Mouse (Mus musculus): ENCODE results near the gene Gm20388.
A peak's percentile ranks its signal among the peaks of the same experiment; 100 is the strongest.
"Not testable (repeated sequence)": the region's sequence is repeated elsewhere in the genome, so short reads cannot be mapped to it uniquely, and the experiment has no call there.

Gene Gm20388

DNA sequence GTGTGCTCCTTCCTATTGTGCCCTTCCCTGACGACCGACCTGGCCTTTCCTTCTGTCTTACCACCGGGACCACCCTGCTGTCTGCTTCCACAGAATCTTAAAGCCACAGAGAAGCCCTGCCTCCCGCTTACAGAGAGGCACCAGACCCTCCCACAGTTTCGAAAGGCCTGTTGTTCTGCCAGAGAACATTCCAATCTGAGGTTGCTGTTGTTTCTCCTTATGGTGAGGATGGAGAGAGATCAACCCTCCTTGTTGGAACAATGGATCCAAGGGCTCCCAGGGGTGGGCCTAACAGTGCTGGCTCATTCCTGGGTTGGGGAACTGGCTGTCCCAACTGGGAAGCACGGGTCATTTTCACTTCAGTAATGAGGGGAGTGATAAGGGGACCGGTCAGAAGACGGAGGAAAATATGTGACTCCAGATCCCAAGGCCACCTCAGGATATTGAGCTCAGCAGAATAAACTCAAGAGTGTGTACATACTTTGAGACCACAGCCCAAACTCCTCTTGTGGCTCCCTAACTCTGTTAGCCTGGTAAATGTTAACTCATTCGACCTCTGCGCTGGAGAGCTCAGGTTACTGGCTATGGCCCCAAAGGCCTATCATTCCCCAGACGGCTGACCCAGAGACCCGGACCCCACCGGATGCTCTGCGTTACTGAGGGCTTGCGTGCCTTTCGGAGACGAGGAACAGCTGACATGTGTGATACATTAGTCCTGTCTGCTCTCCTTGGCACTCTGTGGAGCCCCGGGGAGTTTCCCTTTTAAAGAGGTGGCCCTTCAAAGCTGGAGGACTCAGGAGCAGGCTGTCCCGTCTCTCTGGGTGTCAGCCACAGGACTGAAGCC lies 3275.1 kb downstream of the Gm20388 start, which contains the start of gene Dpep1:
Gene Dpep1, plus strand, starts transcription at position 677 of the 844 bp plus-strand sequence.
- no peak for DNase-seq (ENCODE audit: low read depth, low spot score)

DNA sequence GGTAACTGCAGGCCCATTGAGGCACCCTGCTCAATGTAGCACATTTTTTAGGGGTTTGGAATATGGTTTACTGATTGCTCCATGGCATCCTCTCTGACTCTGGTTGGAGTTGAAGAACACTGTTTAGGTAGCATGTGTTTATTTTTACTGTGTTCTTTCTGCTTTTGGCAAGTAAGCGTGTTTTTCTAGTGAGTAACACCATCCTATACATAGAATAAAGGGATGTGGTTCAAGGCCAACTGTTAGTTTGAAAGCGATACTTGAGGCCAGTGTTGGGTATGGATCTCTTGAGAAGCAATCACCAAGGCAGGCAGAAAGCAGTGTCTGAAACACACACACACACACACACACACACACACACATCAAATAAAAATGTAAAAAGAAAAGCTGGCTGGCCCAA lies 3277.4 kb downstream of the Gm20388 start:
- no peak for DNase-seq (ENCODE audit: low read depth, low spot score)

DNA sequence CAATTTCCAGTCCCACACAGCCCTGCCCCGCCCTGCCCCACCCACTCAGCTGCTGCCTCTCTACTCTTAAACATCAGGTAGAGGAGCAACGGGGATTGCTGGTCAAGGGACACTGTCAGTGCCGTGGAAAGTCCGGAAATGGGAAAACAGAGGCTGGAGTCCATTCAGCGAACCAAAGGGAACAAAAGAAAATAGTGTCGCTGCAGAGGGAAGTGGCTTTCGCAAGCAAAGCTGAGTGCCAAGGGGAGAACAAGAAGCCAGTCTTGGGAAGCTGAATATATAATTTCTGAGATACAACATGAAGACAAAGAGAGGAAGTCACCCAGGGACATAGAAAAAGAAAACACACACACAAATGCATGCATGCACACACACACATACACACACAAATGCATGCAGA lies 3278.2 kb downstream of the Gm20388 start:
- DNase-seq (ENCODE audit: low read depth, low spot score): no peak

DNA sequence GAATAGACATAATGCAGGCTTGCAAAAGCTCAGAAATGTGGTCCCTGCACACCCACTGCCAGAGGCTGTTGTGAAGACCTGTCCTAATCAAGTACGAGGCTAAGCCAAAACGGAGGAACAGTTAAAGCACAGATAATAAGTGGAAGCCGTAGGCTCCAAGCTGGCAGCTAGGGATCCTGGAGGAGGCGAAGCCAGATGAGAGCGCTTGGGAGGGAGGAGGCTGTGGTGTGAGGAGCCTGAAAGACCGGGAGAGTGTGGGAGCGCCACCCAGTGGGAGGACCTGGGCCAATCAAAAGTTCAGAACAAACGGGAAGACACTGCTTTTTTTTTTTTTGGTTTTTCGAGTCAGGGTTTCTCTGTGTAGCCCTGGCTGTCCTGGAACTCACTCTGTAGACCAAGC lies 3280.0 kb downstream of the Gm20388 start:
- no peak for DNase-seq (ENCODE audit: low read depth, low spot score)

DNA sequence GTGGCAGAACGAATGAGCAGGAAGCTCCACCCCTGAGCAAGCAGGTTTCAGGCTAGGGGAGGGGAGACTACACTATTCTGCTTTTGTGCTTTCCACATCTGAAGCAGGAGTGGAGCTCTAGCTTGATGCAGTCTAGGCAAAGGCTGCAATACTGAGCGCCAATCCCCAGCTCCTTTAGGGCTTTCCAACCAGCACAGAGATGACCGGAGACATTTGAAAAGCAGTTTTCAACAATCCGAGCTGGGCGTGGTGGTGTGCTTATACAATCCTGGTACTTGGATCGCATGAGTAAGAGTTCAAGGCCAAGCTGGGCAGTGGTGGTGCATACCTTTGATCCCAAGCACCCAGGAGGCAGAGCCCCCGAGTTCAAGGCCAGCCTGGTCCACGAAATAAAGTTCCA lies 3281.3 kb downstream of the Gm20388 start:
- DNase-seq (ENCODE audit: low read depth, low spot score): no peak

DNA sequence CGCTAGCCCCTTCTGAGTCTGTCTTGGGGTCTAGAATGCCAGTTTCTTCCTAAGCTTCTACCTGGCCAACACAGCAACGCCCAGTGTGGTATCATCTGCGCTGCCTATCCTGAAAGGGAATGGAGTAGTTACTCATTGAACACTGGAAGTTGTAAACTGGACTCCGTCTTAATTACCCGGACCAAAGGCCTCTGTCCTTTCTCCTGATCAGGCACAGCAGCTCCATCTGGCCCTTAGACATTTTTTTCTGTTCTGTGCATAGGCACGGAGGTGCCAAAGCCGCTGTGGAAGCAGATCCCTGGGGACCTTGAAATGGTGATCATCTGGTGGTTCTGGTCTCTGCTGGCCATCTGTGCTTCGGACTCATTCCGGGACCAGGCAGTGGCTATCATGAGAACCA lies 3283.1 kb downstream of the Gm20388 start:
- DNase-seq (ENCODE audit: low read depth, low spot score): no peak

DNA sequence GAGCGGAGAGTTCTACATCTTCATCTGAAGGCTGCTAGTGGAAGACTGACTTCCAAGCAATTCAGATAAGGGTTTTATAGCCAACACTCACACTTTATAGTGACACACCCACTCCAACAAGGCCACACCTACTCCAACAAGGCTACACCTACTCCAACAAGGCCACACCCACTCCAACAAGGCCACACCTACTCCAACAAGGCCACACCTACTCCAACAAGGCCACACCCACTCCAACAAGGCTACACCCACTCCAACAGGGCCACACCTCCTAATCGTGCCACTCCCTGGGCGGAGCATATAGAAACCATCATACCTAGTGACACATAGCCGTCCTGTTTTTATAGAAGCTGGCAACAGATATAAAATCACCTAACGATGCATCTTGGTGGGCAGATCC lies 3286.4 kb downstream of the Gm20388 start:
- DNase-seq (ENCODE audit: low read depth, low spot score): peak; percentile 62

DNA sequence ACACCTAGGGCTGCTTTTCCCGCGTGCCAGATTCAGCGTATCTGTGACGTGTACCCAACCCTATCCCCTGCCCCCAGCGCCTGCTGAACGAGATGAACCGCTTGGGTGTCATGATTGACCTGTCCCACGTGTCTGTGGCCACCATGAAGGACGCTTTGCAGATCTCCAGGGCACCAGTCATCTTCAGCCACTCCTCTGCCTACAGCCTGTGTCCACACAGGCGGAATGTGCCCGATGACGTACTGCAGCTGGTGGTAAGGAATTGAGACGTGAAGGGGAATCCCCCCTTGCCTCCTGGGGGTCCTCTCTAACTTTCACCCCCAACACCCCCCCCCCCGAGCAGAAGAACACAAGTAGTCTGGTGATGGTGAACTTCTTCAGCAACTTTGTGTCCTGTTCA lies 3289.2 kb downstream of the Gm20388 start:
- no peak for DNase-seq (ENCODE audit: low read depth, low spot score)

DNA sequence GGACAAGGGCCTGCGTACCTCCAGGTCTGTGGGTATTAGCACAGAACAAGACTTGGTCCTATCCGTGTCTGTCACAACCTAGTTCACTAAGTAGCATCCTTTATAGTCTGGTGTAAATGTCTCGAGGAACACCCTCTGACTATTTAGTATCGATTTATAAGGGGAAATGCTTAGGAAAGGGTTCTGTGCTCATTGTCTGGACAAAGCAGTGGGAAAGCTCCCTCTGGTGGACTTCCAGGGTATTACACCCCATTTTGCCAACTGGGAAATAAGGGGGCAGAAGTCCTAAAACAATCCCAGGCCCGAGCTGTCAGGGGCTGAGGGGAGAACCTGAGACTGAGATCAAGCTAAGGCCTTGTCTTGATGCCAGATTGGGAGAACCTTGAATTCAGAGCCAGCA lies 3291.6 kb downstream of the Gm20388 start:
- DNase-seq (ENCODE audit: low read depth, low spot score): peak; percentile 70

DNA sequence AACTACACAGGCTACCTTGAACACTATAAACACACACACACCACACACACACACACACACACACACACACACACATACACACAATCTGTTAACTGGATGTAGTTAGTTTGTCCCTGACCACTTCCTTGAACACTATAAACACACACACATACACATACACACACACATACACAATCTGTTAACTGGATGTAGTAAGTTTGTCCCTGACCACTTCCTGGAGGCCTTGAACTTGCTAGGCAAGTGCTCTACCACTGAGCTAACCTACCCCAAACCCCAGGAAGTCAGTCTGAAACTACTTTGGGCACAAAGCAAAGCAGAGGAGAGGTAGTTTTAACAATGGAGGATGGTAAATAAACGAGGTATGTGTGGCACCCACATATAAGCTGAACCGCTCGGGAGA lies 3292.9 kb downstream of the Gm20388 start:
- DNase-seq (ENCODE audit: low read depth, low spot score): no peak

DNA sequence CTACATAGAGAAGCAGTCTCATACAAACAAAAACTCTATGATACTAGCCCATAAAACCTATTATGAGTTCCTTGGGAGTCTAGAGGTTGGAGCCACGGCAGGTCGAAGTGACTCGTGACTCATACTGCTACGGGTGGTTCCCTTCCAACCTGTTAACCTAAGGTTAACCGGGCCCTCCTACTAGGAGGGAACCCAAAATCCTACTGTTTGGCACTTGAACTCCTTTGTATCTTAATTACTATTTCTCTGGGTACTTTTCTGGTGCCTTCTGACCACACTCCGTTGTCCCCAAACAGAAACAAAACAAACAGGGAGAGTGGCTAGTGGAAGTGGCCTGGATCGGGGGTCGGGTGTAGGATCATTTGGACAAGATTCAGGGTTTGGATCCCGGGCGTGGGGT lies 3301.2 kb downstream of the Gm20388 start:
- DNase-seq (ENCODE audit: low read depth, low spot score): no peak

DNA sequence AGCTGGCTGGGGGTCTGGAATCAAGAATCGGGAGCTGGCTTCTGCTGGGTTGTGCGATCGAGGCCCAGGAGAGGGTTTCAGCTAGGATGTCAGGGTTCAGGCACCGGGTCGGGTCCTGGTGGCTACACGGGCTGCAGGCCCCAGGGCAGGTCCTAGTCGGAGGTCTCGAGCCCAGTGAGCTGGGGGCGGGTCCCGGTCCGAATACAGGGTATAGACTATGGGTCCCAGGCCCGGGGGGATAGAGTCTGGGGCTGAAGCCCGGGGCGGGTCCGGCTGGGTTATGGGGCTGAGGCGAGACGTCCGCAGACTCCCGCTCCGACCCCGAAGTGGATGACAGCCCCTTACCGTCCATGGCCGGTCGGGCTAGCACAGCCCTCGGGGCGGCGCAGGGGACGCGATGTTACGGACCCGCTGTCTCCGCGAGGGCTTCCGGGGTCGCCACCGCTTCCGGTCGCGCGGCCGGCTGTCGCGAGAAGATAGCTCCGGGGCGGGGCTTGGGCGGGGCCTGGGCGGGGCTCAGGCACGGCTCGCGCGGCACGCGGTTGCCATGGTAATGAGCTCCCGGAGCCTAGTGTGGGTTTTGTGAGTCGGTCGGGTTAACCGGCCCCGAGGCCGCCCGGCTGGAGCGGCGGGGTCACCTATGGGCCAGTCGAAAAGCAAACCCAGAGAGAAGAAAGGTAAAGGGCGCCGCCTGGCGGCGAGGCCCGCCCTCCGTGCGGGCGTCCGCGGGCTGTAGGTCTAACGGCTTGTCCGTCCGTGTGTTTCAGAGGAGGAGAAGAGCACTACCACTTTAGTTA lies 3301.9 kb downstream of the Gm20388 start, which contains the start of the genes Chmp1a and Spata33:
Gene Chmp1a, minus strand, starts transcription at position 443 of the 797 bp plus-strand sequence.
Gene Spata33, plus strand, starts transcription at position 512 of the 797 bp plus-strand sequence.
- DNase-seq (ENCODE audit: low read depth, low spot score): peak; percentile 86

DNA sequence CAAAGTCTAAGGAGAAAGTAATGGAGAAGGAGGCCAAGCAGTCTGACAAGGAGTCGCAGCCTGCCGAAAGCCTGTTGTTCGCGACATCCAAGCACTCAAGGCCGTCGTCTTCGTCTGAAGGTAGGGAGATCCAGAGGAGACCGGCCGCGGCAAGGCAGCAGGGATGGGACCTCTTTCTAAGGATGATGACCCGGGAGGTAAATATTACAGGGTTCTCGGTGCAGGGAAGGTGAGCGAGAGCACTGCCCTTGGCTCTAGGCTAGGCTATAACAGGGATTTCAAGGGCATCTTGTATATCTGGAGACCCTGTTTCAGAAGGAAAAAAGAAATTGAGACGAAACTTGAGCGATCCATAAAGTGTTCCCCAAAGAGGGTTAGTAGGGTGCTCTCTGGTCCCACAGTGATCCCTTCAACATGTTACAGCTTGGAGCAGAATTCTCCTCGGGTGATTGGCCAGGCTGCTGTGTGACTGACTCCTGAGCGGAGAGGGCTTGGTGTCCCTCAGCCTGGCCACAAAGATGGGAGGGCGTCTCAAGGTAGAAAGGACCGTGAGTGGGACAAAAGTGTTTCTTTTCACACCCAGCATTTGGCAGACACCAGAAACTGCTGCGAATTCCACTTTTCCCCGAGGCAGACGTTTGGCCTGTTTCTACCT lies 3302.6 kb downstream of the Gm20388 start:
- DNase-seq (ENCODE audit: low read depth, low spot score): no peak

DNA sequence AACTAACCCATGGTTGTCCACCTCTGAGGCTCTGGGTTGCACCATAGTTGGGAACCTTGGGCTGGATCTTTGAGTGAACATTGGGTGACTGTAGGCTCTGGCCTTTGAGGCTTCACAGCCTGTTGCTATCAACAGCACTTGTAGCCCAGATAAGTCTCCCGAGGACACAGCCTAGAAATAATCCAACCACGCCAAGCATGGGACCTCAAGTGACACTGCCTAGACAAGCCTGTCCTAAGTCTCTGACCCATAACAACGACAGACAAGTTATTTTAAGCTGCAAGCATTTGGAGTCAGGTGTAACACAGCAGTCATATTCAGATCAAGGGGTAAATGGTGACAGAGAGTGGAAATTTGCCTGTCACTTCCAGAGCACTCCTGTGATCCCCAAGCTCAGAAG lies 3304.8 kb downstream of the Gm20388 start:
- DNase-seq (ENCODE audit: low read depth, low spot score): no peak

DNA sequence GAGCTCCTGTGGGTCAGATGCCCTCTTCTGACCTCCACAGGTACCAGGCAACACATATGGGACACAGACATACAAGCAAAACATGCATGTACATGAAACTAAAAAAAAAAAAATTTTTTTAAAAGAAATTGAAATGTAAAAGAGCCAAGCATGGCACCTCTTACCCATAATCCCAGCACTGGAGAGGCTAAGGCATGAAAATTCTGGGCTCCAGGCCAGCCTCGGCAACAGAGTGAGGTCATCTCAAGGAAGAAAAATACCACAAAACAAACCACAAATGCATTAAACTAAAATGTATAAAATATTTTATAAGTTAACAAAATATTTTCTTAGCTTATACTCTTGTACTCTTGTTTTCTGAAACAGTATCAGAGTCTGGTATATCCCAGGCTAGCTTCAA lies 3310.3 kb downstream of the Gm20388 start:
- DNase-seq (ENCODE audit: low read depth, low spot score): no peak

DNA sequence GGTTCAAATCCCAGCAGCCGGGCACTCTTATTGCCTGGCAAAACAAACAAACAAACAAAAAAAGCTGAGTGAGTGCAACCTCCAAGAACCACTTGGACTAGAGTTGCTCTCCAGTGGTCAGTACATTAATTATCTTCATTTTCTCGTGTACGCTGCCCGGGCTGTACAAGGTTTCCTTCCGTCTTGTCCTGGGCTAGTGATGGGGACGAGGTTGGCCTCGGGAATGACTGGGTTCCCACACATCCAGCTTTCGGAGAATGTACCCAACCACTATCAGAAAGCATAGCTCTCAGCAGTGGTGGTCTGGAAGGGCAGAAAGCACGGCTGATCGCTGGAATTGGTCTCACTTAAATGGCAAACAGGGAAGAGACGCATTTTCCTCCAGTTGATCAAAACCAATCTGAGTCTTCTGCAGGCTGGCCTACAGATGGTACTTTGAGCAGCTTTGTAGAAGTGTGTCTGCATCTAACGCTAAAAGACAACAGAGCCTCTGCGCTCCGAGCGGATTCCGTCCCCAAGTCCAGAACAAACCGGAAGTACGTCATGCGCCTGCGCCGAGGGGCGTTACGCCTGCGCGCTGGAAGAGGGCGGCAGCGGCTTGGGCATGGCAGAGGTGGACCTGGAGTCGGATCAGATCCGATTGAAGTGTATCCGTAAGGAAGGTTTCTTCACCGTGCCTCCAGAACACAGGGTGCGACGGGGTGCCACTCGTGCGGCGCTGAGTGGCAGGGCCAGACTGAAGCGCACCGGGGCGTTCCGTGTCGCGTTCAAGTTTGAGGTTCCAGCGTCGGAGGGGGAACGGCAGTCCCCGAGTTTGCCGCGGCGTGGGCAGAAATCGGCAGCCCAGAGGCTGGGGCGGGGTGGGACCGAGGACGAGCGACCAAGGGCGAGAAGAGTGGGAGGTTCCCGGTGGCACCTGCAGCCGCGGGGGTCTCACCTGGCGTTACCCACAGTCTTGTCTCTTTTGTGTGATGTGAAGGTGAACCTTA lies 3313.9 kb downstream of the Gm20388 start, which contains the start of gene Cdk10:
Gene Cdk10, plus strand, starts transcription at position 565 of the 989 bp plus-strand sequence.
- peak; percentile 87 for DNase-seq (ENCODE audit: low read depth, low spot score)

DNA sequence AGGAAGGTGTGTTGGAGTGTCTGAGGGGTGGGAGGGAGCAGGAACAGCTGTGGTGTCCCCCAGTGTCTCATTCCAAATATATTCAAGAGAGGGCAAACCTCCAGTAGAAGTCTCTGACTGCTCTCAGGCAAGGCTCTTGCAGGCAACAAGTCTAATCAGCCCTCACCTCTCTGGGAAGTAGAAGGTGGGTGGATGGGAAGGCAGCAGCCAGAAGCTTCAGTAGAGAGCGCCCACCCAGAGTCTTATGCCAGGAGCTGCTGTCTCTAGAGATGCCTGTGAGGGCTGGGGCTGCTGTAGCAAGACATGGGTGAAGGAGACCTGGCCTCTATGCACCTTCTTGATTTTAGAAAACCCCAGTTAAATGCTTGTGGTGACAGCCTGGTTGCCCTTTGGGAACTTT lies 3317.8 kb downstream of the Gm20388 start:
- no peak for DNase-seq (ENCODE audit: low read depth, low spot score)

DNA sequence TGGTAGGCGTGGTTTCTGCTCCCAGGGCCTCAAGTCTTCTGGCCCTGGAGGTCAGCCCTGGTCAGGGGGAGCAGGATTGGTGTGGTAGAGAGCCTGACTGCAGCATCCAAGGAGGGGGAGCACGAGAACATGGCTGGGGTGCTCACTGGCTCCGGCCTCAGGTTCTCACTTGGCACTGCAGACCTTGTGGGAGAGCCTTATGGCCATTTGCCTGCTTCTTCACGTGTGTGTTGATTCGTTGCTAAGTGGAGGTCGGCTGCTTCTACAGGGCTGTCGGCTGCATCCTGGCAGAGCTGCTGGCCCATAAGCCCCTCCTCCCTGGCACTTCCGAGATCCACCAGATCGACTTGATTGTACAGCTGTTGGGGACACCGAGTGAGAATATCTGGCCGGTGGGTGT lies 3319.7 kb downstream of the Gm20388 start:
- not testable (repeated sequence) for DNase-seq (ENCODE audit: low read depth, low spot score)

DNA sequence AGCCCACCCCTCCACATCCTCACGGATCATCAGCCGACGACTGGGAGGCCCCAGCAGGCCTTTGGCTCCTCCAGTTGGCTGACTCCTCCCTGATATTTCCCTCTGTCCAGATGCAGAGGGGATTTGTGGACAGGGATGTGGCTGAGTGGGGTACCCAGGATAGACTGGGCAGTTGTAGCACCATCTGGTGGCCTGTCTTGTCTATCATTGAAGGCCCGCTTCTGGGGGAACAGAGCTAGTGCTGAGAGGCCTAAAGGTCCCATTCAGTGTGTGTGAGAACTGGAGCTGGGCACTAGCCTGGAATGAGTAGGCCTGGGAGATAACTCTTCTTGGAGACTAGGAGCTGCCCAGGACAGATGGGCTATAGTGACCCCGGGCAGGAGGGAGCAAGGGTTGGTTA lies 3321.1 kb downstream of the Gm20388 start:
- no peak for DNase-seq (ENCODE audit: low read depth, low spot score)

DNA sequence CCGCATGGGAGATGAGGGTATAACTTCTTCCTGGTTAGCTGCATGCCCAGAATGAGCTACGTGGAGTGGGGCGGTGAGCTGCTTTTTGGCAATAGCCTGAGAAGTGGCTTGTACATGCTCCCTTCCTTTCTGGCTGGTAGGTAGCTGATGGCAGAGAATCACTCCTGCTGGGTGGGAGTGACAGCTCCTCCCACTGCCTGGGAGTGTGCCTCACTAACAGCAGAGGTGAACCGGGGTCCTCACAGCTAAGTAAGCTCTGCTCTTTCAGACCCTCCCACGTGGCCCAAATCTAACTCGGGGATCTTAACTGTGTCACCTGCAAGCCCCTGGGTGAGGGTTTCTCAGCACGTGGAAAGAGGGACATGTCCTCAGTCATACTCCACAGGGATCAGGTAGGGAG lies 3321.9 kb downstream of the Gm20388 start:
- DNase-seq (ENCODE audit: low read depth, low spot score): no peak

DNA sequence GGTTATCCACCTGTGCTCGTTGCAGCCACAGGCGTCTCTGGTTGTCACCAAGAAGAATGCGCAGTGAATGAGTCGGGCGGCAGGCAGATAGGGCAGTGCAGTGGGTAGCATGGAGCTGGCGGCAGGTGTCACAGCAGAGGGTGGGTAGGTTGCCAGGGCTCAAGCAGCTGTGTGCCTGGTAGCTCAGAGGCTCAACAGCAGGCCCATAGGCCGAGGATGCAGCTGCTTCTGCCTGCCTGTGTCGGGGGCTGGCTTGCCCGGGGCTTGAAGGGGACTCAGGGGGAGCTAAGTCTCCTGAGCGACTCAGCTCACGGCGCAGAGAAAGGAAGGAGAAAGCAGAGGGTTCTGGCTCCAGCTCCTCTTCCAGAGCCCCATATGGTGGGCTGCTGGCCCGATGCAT lies 3322.7 kb downstream of the Gm20388 start:
- no peak for DNase-seq (ENCODE audit: low read depth, low spot score)

Data from c-Kit-negative CD71-positive TER-119-positive erythroid progenitor cells, embryonic 14.5 days (primary cell).